Mouse (Mus musculus) naive thymus-derived CD4-positive, alpha-beta T cell, adult 2 months (primary cell): ENCODE measurements at regions not wholly inside any gene's neighbourhood (a gene's known extent, or its start where the extent isn't known, plus 50 kb on each side); places are given as distances from the start of the nearest gene placed in this dataset.

Experiments used
- DNase-seq: peaks from one replicate; pipeline ENCODE4 v3.0.0-alpha.2; 2011; ENCODE audit warnings: low read depth

- DNase-seq, result no peak
Measured at GRCm38 (mm10) chr11:114165656-114166362, 99.0 kb upstream of the Sdk2 start.

GRCm38 (mm10) chr11:114152716-114153115 is 85.9 kb upstream of the Sdk2 start:
- DNase-seq, result no peak

GRCm38 (mm10) chr11:114146334-114146733 is 79.5 kb upstream of the Sdk2 start:
- DNase-seq, result no peak

GRCm38 (mm10) chr11:114129270-114129669 is 62.4 kb upstream of the Sdk2 start:
- DNase-seq, result no peak

GRCm38 (mm10) chr11:114128841-114129240 is 62.0 kb upstream of the Sdk2 start:
- DNase-seq, result no peak

GRCm38 (mm10) chr11:114127426-114127825 is 60.6 kb upstream of the Sdk2 start:
- DNase-seq, result no peak

GRCm38 (mm10) chr11:114122175-114122574 is 55.3 kb upstream of the Sdk2 start:
- no peak for DNase-seq

- DNase-seq, result no peak
Measured at GRCm38 (mm10) chr11:114119135-114119534, 52.3 kb upstream of the Sdk2 start.
